Mouse (Mus musculus) cerebellum, adult 2 months (tissue): Measurements from ENCODE around the gene Nle1.

ENCODE experiments used
- CTCF ChIP-seq: fragments of 200-500 bp; IDR thresholded peaks from 2 replicates; pipeline ENCODE4 v1.5.1; 2011; ENCODE audit warnings: low read depth, mild to moderate bottlenecking, control low read depth, low read length, moderate library complexity, borderline replicate concordance; ENCODE audit not compliant: insufficient read depth
- POLR2A ChIP-seq: fragments of 200-500 bp; IDR thresholded peaks from 2 replicates; pipeline ENCODE4 v1.6.1; 2011; ENCODE audit warnings: low read length, control low read depth, borderline replicate concordance; ENCODE audit not compliant: insufficient read depth

DNA sequence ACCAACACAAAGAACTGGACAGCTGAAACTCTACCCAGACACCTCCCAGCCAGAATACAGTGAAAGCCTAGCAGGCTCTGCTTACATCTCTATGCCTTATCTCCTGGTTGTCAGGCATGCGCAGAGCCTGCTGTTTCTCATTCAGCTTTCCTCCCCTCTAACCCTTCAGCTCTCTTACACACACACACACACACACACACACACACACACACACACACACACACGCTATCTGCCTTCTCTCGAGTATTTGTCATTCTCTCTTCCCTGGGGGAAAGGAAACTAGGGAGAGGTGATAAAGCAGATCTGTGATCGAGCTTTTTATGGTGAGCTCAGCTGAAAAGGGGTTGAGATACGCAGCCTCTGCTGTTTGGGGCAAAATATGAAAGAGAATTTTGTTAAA is 33.3 kb downstream of the Nle1 start:
- TF ChIP-seq CTCF, result no peak
- TF ChIP-seq POLR2A, result no peak
